Mouse (Mus musculus): ENCODE measurements at regions not wholly inside any gene's neighbourhood (a gene's known extent, or its start where the extent isn't known, plus 50 kb on each side); places are given as distances from the start of the nearest gene placed in this dataset.

DNA sequence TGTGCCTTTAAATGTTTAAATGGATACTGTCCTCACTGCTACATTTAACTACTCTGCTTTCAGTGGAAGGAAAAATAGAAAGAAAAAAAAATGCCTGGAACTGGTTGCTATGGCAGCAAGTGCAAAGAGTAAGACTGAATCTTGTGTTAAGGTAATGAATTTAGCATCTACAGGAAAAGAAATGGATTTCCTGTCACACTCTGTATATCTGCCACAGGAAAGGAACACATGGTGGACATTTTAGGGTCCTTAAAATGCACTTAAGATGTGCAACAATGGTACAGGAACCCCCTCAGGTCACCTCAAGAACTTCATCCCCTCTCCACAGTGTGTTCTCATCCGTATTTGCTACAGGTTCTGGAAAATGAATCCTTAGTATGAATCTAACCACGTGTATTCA, 248.4 kb downstream of the Rfpl4b start:
- Histone ChIP-seq H3K27me3 (ENCODE audit: control insufficient read depth, insufficient read depth, low read length) (no peaks in the 10 kb centered on the region), H3K4me3 (ENCODE audit: insufficient read depth, low read depth, low read length) (no peak overlapping the region), H3K79me2 (ENCODE audit: control insufficient read depth, insufficient read depth, low read length) (no peaks in the 10 kb centered on the region), H3K9ac (ENCODE audit: low read depth, low read length) (no peak overlapping the region), H3K36me3 (ENCODE audit: control insufficient read depth, insufficient read depth, low read length) (no peaks in the 10 kb centered on the region), H3K27ac (replicated peaks; ENCODE audit: insufficient read depth, low read depth, low read length) (no peak overlapping the region), H3K4me1 (ENCODE audit: control insufficient read depth, insufficient read depth, low read length) (no peaks in the 10 kb centered on the region)
- 59% methylated on average over 2 of the region's 2 CpGs for WGBS
- no peak for DNase-seq (ENCODE audit: extremely low read depth, low read depth, low spot score)
- TF ChIP-seq CTCF (IDR thresholded peaks at IDR 0.05; ENCODE audit: low read depth, low read length) (no peak), POLR2A (IDR thresholded peaks at IDR 0.05; ENCODE audit: extremely low read depth, insufficient read depth, low read length) (no peak)

DNA sequence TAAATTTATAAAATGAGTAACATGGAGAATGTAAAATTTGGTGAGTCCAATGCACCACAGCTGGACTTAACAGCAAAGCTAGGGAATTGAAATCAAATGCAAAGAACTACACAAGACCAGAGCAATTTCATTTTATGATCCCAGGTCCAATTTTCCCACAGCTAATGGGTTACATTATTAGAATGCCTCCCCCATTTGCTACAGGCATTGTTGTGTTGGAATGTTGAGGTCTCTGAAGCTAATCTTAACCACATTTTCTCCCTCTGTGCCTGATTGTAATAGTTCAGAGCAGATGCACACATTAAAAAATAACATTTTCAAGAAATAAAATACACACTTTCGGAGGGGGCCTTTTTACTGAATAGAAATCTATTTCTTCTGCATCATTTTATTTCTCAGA, 254.3 kb downstream of the Rfpl4b start:
- Histone ChIP-seq H3K79me2 (ENCODE audit: control insufficient read depth, insufficient read depth, low read length) (no peaks in the 10 kb centered on the region), H3K4me3 (ENCODE audit: insufficient read depth, low read depth, low read length) (no peak overlapping the region), H3K27me3 (ENCODE audit: control insufficient read depth, insufficient read depth, low read length) (no peaks in the 10 kb centered on the region), H3K36me3 (ENCODE audit: control insufficient read depth, insufficient read depth, low read length) (no peaks in the 10 kb centered on the region), H3K9ac (ENCODE audit: low read depth, low read length) (no peak overlapping the region), H3K27ac (replicated peaks; ENCODE audit: insufficient read depth, low read depth, low read length) (no peak overlapping the region), H3K4me1 (ENCODE audit: control insufficient read depth, insufficient read depth, low read length) (no peaks in the 10 kb centered on the region)
- WGBS, result 81% methylated on average over 1 of the region's 1 CpGs
- DNase-seq (ENCODE audit: extremely low read depth, low read depth, low spot score), result no peak
- TF ChIP-seq CTCF (IDR thresholded peaks at IDR 0.05; ENCODE audit: low read depth, low read length) (no peak), POLR2A (IDR thresholded peaks at IDR 0.05; ENCODE audit: extremely low read depth, insufficient read depth, low read length) (no peak)

DNA sequence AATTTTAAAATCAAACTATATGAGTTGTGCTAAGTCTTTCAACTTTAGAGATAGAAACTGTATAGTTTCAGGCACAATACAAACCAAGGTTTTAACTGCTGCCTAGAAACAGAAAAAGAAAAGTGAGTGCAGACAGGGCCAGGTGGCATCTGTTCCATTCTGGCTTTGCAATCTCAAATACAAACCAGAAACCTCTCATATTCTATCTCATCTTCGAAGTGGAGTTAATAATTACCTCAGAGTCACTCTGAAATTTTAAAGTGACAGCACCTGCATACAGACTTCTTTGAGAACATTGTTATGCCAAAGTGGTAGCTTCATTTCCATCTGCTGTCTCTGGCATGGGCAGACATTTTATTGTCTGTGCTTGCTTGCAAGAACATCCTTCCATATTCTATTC, 255.2 kb downstream of the Rfpl4b start:
- no peak overlapping the region for H3K4me3 ChIP-seq (ENCODE audit: insufficient read depth, low read depth, low read length)
- no peaks in the 10 kb centered on the region for H3K4me1 ChIP-seq (ENCODE audit: control insufficient read depth, insufficient read depth, low read length)
- H3K79me2 ChIP-seq (ENCODE audit: control insufficient read depth, insufficient read depth, low read length), result no peaks in the 10 kb centered on the region
- H3K9ac ChIP-seq (ENCODE audit: low read depth, low read length), result no peak overlapping the region
- no peaks in the 10 kb centered on the region for H3K36me3 ChIP-seq (ENCODE audit: control insufficient read depth, insufficient read depth, low read length)
- WGBS, result 17% methylated on average over 1 of the region's 1 CpGs
- H3K27ac ChIP-seq (replicated peaks; ENCODE audit: insufficient read depth, low read depth, low read length), result no peak overlapping the region
- DNase-seq (ENCODE audit: extremely low read depth, low read depth, low spot score), result peak; percentile 56
- TF ChIP-seq CTCF (IDR thresholded peaks at IDR 0.05; ENCODE audit: low read depth, low read length) (no peak), POLR2A (IDR thresholded peaks at IDR 0.05; ENCODE audit: extremely low read depth, insufficient read depth, low read length) (no peak)
- no peaks in the 10 kb centered on the region for H3K27me3 ChIP-seq (ENCODE audit: control insufficient read depth, insufficient read depth, low read length)

DNA sequence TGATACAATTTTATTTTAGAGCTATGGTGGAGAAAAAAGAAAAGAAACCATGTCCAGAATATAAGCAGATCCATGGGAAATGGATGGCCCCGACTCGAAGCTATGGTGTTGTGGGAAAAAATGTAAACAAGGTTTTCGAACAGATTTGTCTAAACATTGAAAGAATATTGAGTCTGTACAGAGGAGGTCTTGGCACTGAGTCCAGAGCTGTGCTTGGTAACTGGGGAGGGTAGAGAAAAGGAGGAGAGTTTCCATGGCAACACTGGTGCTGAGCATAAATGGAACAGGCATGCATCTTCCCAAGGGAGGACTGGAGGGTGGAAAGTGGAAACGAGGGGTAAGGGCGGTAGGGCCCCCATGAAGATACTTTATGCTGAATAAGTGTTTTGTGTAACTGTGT, 266.5 kb downstream of the Rfpl4b start:
- no peak overlapping the region for H3K27ac ChIP-seq (replicated peaks; ENCODE audit: insufficient read depth, low read depth, low read length)
- H3K36me3 ChIP-seq (ENCODE audit: control insufficient read depth, insufficient read depth, low read length), result no peaks in the 10 kb centered on the region
- no peaks in the 10 kb centered on the region for H3K79me2 ChIP-seq (ENCODE audit: control insufficient read depth, insufficient read depth, low read length)
- no peaks in the 10 kb centered on the region for H3K4me1 ChIP-seq (ENCODE audit: control insufficient read depth, insufficient read depth, low read length)
- no peaks in the 10 kb centered on the region for H3K27me3 ChIP-seq (ENCODE audit: control insufficient read depth, insufficient read depth, low read length)
- TF ChIP-seq POLR2A (IDR thresholded peaks at IDR 0.05; ENCODE audit: extremely low read depth, insufficient read depth, low read length), result no peak
- TF ChIP-seq CTCF (IDR thresholded peaks at IDR 0.05; ENCODE audit: low read depth, low read length), result no peak
- DNase-seq (ENCODE audit: extremely low read depth, low read depth, low spot score), result no peak
- no peak overlapping the region for H3K9ac ChIP-seq (ENCODE audit: low read depth, low read length)
- no peak overlapping the region for H3K4me3 ChIP-seq (ENCODE audit: insufficient read depth, low read depth, low read length)
- whole genome bisulfite sequencing, result 69% methylated on average over 5 of the region's 5 CpGs

DNA sequence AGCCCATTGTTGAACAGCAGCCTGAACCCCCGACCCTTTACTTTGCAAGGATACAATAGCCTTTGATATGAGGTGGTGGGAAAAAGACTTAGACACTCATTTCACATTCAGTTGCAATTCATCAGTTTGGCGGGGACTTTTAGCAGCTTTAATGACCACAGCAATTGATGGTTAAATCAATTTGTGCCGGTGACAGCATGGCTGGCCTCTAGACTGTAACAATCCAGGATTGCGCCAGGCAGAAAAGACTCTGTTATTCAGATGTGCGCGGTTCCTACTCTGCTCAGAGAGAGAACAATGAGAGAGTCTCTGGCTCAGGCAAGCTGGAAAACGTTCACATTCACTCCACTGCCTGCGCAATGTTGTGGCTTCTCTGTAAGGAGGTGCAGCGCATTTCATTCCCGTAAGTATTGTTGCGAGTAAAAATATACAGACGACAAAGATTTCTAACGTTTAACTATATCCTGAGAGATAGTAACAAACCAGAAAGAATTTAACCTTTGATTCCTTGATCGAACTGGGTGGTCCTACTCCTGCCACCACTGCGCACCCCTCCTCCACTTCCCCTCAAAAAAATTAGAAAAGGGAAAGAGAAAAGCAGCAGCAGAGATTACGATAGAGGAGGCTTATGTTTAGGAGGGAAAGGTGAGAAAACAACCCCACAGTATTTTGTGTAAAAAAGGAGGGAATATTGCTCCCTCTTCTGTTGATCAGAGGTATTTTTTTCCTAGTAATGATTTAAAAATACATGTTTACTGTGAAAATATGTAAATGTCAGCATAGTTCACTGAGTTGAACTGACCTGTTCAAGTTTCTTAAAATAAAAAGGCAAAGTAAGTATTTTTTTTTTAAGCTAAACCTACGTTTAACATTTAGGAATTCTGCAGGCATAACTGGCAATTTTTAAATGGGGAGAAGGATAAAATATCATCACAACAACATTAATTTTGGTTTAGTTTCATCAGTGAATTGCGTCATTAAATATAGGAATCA, 267.6 kb downstream of the Rfpl4b start:
- no peaks in the 10 kb centered on the region for H3K27me3 ChIP-seq (ENCODE audit: control insufficient read depth, insufficient read depth, low read length)
- TF ChIP-seq POLR2A (IDR thresholded peaks at IDR 0.05; ENCODE audit: extremely low read depth, insufficient read depth, low read length) (no peak), CTCF (IDR thresholded peaks at IDR 0.05; ENCODE audit: low read depth, low read length) (peak; percentile 23; the same call in 1 of the 2 replicates)
- H3K9ac ChIP-seq (ENCODE audit: low read depth, low read length), result peak overlapping the region; percentile 53
- H3K4me1 ChIP-seq (ENCODE audit: control insufficient read depth, insufficient read depth, low read length), result no peaks in the 10 kb centered on the region
- 26% methylated on average over 18 of the region's 18 CpGs for WGBS
- DNase-seq (ENCODE audit: extremely low read depth, low read depth, low spot score), result peak; percentile 25
- no peak overlapping the region for H3K27ac ChIP-seq (replicated peaks; ENCODE audit: insufficient read depth, low read depth, low read length)
- H3K36me3 ChIP-seq (ENCODE audit: control insufficient read depth, insufficient read depth, low read length), result no peaks in the 10 kb centered on the region
- H3K79me2 ChIP-seq (ENCODE audit: control insufficient read depth, insufficient read depth, low read length), result no peaks in the 10 kb centered on the region
- H3K4me3 ChIP-seq (ENCODE audit: insufficient read depth, low read depth, low read length), result no peak overlapping the region

DNA sequence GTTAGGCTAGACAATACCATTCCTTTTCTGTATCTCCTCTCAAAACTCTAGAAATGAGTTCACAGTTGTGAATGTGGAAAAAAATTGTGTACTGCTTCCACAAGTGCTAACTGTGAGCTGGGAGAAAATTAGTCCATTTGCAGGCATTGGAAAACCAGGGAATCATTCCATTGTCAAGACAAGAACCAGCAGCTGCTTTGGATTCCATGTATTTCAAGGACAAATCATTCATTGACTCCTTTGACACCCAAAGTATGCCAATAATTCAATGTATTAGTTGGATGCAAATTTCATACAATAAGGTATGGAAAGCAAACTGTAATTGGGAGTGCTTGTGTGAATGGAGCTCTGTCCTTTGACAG, 268.3 kb downstream of the Rfpl4b start:
- H3K4me3 ChIP-seq (ENCODE audit: insufficient read depth, low read depth, low read length), result no peak overlapping the region
- H3K4me1 ChIP-seq (ENCODE audit: control insufficient read depth, insufficient read depth, low read length), result no peaks in the 10 kb centered on the region
- H3K9ac ChIP-seq (ENCODE audit: low read depth, low read length), result no peak overlapping the region
- no peaks in the 10 kb centered on the region for H3K79me2 ChIP-seq (ENCODE audit: control insufficient read depth, insufficient read depth, low read length)
- no peak overlapping the region for H3K27ac ChIP-seq (replicated peaks; ENCODE audit: insufficient read depth, low read depth, low read length)
- H3K27me3 ChIP-seq (ENCODE audit: control insufficient read depth, insufficient read depth, low read length), result no peaks in the 10 kb centered on the region
- TF ChIP-seq POLR2A (IDR thresholded peaks at IDR 0.05; ENCODE audit: extremely low read depth, insufficient read depth, low read length) (no peak), CTCF (IDR thresholded peaks at IDR 0.05; ENCODE audit: low read depth, low read length) (no peak)
- DNase-seq (ENCODE audit: extremely low read depth, low read depth, low spot score), result no peak
- H3K36me3 ChIP-seq (ENCODE audit: control insufficient read depth, insufficient read depth, low read length), result no peaks in the 10 kb centered on the region

All from liver, adult 2 months (tissue).